Mouse (Mus musculus) ovary, postnatal 14 days (tissue): ENCODE data around the gene Olfr723.
"Not testable (repeated sequence)": the region's sequence is repeated elsewhere in the genome, so short reads cannot be mapped to it uniquely, and the experiment has no call there.

Source experiments
- DNase-seq: peaks from one replicate; pipeline ENCODE4 v3.0.0; 2022; ENCODE audit warnings: low spot score

The Olfr723 gene

GRCm38 (mm10) chr14:49931687-49932086, at the start of gene Olfr723:
Olfr723 (minus strand) TSS chr14:49931787.
- DNase-seq, result not testable (repeated sequence)

GRCm38 (mm10) chr14:49963174-49963573, 31.6 kb upstream of the Olfr723 start, which contains the start of gene Olfr724:
Olfr724 (minus strand) TSS chr14:49963274.
- DNase-seq, result not testable (repeated sequence)

GRCm38 (mm10) chr14:49955890-49956289, 24.3 kb upstream of the Olfr723 start:
- DNase-seq, result no peak

DNA sequence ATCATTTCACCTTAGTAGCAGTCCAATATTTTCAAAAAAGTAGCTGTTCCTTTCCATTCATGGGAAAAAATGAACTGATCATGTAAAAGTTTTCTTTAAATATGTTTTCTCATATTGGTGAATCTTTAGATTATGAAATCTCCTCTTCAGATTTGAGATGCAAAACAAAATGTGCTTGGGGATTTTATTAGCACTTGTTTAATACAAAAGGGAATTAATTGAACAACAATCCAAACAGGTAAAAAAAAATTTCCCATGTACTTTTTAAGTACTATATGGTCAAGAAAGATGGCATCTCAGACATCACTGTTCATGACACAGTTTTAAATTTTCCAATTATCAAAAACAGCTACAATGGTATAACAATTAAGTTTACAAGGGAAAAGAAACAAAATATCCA, 29.7 kb downstream of the Olfr723 start, which contains the start of gene Olfr722:
Gene Olfr722, minus strand, starts transcription at position 101 of the 400 bp plus-strand sequence.
- DNase-seq, result no peak
